Mouse (Mus musculus) retina, adult 2 months (tissue): ENCODE results near the gene Klf7.
"Not testable (repeated sequence)": the region's sequence is repeated elsewhere in the genome, so short reads cannot be mapped to it uniquely, and the experiment has no call there.

Experiments
- DNase-seq: peaks from one replicate; pipeline ENCODE4 v3.0.0-alpha.2; 2012; ENCODE audit warnings: low read depth, low spot score

Gene Klf7

DNA sequence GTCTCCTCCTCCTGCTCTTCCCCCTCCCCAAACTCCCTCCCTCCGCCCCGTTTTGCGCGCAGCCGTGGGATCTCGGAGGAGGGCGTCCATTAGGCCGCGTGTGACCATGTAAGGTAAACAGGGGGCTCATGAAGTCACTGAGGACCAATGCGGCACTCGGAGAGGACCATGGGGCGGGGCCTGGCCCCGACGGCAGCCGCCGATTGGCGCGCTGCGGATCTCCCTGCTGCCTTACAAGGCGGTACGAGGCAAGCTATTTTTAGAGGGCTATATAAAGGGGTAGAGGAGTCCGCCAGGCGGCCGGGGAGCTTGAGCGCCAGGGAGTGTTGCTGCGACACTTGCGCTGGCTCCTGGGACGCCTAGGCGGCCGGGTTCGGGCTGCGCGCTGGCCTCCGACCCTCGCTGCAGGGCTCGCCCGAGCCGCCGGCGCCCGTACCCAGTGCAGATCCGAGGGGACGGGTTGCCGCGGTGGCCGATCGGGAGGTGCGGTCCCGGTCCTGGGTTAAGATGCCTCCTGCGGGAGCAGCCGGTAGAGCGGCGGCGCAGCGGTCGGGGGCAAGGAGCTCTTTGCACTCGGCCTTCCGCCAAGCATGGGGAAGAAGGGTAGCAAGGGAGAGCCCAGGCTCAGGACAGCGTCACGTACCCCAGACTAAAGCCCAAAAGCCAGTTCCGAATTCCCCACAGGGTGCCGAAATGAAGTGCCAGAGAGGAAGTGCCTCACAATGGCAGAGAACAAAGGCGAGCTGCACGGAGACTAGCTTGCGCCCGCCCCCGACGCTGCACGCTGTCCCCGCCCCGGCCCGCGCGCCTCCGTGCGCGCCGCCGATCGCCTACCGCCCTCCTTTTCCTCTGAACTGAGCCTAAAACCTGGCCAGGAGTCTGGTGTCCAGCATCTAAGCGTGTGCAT lies at the start of gene Klf7:
Klf7 (minus strand) TSS at position 724 of the 907 bp plus-strand sequence.
- DNase-seq: peak; percentile 87

DNA sequence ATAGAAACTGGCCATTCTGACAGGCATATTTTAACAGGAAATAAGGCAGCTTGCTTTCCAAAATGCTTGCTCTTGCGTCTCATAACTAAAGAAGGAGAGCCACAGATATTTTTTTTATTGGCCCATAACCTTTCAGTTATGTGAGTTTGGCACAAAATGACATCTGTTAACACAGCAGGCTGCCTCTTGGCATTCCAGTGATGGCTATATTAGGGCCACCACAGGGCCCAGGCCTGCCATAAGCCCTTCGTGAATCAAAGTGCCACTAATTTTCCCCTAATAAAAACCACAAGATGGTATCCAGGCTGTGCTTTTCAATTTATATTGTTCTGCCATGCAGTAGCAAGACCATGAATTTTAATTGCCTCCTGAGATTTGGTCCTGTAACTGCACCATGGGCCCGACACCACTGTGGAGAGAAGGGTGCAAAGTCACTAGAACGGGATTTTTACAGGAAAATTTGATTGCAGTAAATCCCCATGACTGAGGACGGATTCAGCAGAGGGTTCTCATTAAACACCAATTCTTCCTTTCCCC lies 42.5 kb upstream of the Klf7 start:
- no peak for DNase-seq

DNA sequence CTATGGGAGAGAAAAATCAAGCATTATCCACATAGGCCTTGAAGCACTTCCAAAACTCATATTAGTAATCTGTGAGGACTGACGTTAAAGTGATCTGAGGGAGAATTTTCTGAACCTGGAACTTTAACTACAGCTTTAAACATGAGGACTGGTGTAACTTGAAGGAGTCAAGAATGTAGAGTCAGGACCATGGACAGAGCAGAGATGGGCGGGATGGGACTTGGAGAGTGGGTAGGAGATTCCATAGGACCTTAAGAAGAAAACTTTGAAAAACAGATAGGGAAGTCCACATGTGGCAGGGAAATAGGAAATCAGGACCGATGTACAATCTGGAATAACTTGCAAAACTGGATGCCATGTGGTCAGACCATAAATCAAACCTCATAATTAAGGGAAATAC lies 36.7 kb upstream of the Klf7 start:
- DNase-seq: no peak

DNA sequence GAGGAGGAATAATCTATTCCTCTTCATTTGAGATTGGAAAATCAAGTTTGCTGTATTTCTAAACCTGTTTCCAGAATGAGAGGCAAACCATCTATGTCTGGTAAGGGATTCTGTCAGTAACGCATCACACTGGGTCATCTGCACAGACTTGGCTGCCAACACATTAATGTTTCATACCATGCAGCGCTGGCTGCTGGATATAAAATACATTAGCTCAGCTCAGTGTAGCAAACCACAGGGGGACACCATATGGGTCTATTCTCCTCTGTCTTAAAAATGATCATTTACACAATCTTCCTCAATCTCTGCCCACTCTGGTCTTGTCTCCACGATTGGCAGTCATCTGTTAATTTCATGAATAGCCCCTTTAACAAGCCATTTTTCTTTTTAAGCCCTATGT lies 27.1 kb upstream of the Klf7 start:
- no peak for DNase-seq

DNA sequence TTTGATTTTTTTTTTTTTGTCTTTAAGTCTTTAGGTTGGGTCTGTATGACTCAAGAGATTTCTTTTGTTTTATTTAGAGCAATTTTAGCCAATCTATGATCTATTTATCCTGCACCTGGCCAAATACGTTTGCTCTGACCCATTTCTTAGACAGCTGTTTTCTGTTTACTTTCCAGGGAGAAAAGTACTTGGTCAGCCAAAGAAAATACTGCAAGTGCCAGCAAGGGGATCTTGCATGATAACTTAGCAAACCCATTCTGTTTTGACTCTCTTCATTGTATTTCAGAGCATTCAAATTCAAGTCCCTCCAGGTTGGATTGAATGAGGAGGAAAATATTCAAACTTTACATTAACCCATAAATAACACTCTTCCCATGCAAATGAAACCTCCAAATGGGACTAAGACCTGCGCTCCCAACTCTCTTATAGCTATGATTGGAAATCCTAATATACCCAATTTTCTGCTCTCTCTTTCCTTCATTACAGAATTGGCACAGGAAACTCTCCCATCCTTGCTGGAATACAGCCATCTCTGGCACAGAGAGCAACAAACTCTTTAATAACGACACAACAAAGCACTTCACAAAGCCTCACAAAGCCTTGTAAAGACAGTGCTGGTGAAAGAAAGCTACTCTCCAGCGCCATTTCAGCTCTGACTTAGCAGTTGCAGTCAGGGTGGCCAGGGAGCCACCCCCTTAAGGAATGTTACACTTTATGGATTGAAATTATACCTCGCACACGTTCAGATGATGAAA lies 20.8 kb upstream of the Klf7 start:
- no peak for DNase-seq

DNA sequence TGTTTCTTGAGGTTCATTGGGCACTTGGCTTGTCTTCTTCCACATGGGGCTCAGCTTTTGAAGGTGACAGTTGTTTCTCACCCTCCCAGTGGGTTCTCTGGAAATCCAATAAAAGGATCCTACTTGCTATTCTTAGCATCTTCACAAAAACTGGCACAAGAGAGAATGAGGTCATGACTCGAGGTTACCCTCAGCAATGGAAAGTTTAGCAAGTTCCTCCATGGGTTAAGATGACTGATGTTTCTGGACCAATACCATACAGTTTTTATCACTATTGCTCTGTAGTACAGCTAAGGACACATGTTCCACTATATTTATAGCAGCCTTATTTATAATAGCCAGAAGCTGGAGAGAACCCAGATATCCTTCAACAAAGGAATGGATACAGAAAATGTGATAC lies 12.4 kb upstream of the Klf7 start:
- no peak for DNase-seq

DNA sequence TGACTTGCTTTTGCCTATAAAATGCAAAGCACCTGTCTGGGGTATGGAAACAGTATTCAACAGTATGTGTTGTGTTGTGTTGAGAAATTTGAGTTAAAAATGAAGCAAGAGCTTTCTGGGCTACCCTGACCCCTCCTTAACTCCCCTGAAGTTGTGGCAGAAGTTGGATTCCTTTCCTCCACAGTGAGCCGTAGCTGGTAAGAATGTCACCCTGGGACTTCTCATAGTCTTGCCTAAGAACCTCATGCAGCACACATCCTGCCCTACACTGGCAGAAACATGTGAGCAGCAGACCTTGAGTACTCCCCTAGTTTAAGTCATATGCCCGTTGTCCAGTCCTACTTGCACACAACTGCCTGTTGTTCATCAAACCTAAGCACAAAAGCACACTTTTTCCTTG lies 4.7 kb upstream of the Klf7 start:
- no peak for DNase-seq

DNA sequence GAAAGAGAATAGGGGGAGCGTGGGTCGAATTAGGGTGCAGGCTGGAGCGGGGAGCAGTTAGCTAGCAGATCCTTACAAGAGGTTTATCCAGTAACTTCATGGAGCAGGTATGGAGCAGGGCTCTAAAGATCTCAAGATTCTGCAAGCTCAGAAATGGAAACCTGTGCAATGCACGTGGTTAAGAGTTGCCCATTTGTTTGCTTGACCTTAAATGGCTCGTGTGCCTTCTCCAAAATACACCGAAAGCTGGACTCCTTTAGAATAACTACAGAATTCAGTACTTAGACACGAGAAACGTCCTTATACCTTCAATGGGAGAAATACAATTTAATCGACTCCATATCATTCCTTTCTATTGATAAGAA lies 366 bp upstream of the Klf7 start:
- DNase-seq: no peak

DNA sequence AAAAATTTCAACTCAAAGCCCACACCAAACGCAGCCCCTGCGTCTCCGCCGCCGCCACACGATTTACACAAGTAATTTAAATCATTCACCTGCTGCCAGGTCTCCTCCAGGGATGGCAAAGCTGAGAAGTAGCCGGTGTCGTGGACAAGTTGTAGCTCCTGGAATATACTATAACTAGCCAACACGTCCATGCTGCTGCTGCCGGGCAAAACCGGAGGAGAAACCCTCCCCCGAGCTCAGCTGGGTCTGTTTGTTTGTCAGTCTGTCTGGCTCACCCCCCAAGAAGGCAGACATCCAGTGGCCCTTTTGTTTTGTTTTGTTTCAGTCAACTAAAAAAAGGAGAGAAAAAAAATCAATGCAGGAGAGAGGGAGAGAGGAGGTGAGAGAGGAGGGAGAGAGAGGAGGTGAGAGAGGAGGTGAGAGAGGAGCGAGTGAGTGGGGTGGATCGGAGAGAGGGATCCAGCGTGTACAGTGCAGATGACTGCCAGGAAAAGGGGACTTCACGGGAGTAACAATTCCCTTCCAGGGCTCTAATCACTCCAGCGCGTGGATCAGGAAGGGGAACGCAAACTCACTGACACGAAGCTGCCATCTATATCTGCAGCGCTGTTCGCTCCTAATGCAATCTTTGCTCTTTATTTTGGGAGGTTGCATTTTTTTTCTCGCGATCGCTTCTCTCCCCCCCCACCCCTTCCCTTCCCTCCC lies 1.1 kb downstream of the Klf7 start:
- peak; percentile 39 for DNase-seq

DNA sequence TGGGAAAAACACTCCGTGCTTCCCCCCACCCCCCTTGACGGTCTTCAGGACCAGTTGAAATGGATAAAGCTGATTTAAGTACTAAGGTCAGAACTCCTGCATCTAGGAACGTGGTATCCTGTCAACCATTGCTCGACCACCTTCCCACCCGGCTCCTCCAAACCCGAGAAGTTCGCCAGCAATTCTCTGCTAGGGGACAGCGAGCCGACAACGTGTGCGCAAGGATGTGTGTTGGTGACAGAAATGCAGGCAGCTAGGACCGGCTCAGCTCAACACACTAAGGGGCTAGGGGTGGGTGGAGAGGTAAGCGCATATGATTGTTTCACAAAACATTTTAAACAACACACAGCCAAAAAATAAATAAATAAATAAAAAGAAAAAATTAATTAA lies 1.7 kb downstream of the Klf7 start:
- DNase-seq: no peak

DNA sequence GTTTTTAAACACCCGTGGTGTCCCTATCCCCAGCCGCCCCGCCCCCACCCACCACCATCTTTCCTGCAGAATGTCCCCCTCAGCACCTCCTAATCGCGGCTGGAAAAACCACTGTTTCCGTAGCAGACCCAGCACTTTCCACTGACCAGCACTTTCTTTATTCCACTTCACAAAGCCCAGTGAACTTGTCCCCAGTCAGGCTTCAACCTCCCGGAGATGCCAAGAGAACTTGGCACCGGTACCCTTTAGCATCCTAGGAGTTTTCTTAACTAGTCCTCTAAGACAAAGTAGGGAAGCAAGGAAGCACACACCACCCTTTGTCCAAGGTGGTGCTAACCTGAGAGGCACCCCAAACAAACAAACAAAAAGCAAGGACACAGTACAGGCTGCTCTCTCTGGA lies 2.2 kb downstream of the Klf7 start:
- DNase-seq: no peak

DNA sequence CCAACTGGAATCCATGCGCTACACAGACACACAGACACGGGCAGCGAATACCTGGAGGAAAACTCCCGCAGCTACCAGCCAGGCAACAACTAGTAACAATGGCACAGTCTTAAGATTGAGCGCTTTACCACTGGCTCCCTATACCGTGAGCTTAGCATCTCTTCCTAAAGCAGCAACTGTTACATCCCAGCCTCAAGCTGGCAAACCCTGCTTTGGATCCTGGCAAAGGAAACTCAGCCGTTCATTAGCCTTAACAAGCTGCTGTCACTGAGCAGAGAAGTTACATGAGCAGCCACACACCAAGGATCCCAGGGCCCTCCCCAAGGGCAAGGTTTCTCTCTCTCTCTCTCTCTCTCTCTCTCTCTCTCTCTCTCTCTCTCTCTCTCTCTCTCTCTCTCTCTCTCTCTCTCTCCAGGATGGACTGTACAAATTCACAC lies 2.7 kb downstream of the Klf7 start:
- DNase-seq: no peak

DNA sequence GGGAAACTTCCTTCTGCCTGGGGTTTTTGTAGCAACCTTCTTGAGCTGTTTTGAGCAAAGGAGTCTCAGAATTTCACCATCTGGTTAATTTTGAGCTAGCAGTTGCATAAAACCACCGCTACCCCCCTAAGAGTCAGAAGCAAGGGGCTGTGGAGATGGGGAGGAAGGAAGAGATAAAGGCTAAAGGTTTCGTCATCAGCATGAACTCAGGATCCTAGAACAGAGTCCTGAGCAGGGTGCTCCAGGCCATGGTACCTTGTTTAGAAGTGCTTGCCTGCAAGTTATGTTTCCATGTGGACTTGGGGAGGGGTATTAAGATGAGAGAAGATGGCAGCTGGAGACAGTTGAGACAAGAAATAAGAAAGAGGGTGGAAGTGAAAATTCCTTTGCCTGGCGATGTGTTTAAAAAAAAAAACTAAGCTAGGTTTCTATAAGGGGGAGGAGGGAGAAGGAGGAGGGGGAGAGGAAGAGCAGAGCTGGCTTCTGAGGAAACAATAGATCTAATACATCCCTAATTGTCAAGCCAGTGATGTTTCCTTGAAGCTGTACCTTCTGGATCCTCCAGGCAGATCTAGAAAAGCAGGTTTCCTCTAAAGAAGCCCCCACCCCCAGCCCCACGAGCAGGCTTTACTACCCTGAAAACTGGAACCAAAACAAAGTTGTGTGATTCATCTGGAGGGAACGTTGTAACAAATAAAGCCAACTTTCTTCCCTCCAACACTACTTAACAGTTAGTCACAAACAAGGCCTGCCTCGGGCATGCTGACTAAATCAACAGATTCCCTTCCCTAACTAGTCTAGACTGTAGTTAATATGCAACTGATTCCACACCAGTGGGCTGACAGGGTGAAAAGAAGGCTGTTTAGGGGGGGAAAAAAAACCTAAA lies 3.6 kb downstream of the Klf7 start:
- no peak for DNase-seq

DNA sequence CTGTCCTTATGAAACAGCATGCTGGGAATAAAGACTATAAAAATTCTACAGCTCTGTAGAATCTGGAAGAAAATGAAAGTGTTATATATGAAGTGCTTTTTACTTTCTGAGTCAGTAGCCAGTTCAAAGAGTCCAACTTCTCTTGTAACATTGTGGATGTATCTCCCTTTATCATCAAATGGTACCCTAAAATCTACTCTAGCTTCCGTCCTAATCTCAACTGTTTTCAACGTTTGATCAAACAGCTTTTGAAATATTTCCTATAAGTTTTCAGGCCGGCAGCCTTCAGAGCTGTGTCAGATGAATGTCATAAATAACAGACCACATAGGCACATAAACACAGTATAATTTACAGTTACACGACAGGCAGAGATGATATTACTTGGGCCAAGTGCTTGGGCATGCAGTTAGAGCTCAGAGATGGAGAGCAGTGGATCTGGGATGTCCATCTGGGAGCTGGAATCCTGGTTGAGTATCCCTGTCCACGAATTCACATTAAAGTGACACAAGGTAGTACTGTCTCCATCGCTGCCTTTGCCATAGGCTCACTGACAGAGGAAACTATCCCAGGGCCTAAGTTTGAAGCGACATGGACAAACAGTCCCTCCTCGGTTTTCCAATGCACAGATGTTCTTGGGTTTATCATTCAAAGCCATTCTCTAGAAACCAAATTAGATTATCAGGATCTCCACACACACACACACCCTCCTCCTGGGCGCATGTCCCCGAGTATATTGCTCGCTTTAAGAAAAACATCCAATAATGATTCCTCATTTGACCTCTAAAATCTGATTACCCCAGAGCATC lies 4.4 kb downstream of the Klf7 start:
- DNase-seq: no peak

DNA sequence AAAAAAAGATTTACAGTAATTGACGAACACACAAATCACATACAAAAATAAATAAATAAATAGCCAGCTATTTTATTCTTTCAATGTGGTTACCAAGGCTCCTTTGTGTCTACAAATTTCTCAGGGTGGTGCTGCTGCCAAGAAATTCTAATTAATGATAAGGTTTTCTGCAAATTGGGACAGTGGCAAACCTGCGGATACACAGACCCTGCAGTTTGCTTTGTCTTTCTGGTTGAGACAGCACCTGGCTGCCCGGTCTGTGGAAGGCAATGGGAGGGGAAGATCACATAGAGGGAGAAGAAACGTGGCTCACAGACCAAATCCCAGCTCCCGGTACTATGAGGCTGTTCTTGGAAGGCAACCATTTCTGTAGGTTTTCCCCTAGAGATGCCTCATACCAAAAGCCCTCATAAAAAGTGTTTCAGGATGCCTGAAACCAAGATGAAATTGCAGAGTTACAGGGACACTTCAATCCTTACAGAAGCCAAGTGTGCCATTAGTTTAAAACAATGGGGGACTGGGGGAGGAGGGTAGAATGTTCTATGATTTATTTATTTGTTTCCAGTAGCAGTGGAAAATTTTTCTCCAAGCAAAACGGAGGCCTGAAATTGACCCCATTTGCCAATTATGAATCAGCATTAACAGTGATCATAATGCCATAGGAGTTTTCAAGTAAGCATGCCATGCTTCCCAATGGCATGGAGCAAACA lies 5.2 kb downstream of the Klf7 start:
- no peak for DNase-seq

DNA sequence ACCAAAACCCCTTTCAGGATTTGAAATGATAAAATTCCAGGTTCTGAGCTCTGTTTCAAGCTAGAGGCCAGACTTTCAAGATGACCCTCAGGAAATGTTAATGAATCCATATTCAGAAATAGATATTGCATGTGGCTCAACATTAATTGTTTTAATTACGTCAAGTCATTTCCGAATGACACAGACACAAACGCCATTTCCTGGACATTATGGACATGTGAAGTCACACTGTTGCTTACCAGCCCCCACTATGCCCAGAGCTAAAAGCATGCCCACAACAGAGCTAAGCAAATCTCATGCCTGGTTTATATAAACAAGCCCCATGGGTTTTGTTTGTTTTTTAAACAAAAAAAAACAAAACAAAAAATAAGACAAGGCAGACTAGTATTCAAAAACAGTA lies 7.5 kb downstream of the Klf7 start:
- DNase-seq: no peak

DNA sequence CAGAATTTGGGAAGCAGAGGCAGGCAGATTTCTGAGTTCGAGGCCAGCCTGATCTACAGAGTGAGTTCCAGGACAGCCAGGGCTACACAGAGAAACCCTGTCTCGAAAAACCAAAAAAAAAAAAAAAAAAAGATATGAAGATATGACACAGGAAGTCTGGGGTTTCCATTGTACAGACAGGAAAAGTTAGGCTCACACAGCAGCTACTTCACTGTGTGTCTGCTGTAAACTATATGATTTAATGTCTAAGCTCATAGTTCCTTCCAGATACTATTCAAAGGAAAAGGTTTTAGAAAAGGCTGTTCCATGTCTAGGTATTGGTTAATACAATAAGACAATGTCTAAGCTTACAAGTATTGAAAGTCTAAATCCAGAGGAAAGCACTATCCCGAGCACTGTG lies 13.4 kb downstream of the Klf7 start:
- DNase-seq: not testable (repeated sequence)

DNA sequence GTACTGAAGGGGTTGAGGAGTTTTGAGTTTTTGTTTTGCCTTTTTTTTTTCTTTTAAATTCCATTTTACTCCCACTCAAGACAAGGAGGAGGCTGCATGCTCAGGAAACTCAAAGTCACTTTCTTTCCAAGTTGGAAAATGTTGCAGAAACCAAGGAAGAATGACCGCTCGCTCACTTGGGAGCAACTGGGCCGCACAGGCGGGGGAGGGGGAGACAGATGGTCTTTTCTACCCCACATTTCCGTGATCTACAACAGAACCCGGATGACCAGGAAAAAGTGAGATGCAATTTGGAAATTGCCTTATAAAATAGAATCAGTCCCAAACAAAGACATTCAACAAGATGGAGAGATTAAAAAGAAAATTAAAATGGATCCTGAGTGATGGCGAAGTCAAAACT lies 14.6 kb downstream of the Klf7 start:
- no peak for DNase-seq

DNA sequence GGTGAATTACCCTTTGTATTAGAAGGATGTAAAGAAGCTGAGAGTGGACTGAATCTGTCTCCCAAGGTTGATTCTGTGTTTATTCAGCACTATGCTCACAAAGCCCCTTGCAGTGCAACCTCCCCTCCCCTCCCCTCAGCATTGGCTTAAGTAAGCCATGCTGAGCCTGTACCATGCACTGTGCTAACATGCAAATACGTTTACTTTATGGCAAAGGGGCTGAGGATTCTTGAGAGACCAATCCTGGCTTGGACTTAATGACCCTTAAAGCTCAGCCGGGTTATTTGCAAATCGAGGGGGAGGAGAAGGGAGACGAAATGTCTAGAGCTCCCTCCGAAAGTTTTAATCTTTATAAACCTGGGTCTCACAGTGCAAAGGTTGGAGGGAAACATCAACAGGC lies 16.0 kb downstream of the Klf7 start:
- no peak for DNase-seq

DNA sequence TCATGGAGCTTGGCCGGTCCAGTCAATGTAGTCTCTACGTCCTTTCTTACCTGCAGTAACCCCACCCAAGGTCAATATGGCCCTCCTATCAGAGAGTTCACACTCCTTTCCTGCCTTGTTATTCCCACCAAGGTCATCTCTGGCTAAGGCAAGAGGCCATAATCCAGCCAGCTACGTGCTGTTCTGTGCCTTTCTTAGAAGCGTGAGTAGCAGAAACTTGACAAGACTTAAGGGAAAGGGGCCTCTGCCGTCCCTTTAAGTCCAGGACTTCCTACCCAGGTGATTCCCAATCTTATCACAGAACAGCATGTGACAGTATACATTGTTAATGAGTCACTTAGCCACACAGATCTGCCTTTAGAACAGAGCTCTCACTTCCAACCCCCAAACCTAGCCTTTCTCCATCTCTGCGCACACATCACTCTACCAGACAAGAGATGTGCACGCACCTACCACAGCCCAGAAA lies 16.9 kb downstream of the Klf7 start:
- DNase-seq: no peak
